Mouse (Mus musculus) liver, adult 2 months (tissue): Measurements from ENCODE around the gene Slc16a12.

ENCODE experiments used
- CTCF ChIP-seq: fragments of 200-500 bp; IDR thresholded peaks from 2 replicates; pipeline ENCODE4 v1.5.1; 2011; ENCODE audit warnings: low read depth, low read length, control low read depth
- POLR2A ChIP-seq: fragments of 200-500 bp; IDR thresholded peaks from 2 replicates; pipeline ENCODE4 v1.6.1; 2011; ENCODE audit warnings: low read length, control low read depth; ENCODE audit not compliant: insufficient read depth; ENCODE audit errors: extremely low read depth

DNA sequence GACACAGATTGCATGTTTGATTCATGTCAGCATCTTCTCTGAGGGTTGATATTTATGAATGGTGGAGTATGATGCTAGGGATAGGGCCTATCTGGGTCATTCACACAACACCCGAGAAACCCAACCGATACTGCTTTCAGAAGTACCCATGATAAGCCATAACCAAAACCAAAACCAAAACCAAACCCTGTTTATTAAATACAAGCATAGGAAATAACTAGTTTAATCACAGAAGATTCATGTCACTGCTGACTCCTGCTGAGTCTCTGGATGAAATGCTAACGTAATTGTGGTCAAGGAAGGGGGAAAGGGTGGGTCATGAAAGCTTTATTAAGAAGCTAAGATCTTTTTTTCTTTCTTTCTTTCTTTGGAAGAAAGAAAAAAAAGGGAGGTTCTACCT is 96.8 kb downstream of the Slc16a12 start:
- TF ChIP-seq CTCF (no peak), POLR2A (no peak)
